Mouse (Mus musculus): Measurements from ENCODE around the gene Gm17482.
A peak's percentile ranks its signal among the peaks of the same experiment; 100 is the strongest.
"Not testable (repeated sequence)": the region's sequence is repeated elsewhere in the genome, so short reads cannot be mapped to it uniquely, and the experiment has no call there.

Gene Gm17482

DNA sequence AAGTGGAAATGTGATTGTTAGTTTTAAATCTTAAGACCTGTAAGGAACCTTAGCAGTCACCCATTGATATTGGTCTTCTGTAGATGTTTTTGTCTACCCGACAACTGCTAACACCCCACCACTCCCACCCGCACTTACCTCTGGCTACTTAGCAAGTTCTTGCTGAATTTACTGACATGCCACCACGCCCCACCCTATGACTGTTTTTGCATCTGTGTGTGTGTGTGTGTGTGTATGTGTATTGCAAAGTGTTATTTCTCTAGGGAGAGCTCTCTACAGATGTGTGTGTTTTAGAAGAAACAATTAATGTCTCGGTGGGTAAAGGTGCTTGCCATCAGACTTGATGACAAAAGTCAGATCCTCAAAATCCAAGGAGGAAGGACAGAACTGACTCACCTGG, at the start of gene Gm17482:
Gene Gm17482 (plus strand): TSS at position 301 of the 400 bp plus-strand sequence.
- no peak for DNase-seq

DNA sequence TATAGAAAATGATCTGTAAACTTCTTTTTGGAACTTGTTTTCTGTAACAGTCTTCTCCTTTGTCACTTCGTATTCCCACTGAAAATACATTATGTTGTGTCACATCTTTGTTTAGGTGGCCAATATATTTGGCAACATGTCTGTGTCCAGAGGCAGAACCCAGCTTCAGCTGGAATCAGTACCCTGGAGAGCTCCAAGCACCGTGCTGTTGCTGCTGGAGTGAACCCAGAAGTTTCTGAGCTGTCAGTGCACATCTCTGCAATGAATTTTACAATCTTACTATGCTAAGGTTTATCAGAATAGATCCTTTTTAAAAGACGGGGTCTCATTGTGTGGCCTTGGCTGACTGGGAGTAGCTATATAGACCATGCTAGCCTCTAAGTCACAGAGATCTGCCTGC, 48.3 kb upstream of the Gm17482 start:
- DNase-seq = no peak

DNA sequence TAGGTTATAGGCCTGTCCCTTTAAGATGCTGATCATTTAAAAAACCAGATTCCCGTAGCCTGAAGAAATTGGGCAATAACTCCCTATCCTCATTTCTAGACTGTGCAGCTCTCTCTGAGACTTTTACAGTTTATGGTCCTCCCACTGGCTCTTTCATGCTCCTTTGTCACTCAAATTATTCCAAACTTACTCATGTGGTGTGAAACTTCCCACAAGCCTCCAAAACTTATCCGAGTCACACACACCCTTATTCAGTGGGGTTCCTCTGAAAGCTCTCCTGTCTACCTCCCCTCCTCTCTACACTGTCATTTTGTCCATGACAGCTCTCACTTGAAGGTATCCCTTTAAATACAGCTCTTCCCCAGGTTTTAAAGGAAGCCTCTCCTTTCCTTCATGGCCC, 46.0 kb upstream of the Gm17482 start:
- DNase-seq = no peak

DNA sequence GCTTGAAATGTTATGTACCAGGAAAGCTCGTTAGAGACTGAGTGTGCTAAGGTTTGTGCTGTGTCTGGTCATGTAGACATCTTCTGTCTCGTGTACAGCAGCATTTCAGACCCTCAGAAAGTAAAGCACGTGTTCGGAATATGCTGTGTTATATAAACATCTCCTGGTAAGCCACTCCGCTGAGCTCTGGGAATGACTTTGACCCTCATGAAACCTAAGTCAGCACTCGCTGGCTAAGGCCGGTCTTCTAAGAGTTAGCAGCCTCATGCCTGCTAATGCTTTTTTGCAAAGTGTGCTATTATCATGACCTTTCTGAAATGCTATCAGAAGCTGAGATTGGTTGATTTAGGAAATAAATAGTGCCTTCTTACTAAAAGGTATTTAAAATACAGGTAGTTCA, 36.0 kb upstream of the Gm17482 start:
- no peak for DNase-seq

DNA sequence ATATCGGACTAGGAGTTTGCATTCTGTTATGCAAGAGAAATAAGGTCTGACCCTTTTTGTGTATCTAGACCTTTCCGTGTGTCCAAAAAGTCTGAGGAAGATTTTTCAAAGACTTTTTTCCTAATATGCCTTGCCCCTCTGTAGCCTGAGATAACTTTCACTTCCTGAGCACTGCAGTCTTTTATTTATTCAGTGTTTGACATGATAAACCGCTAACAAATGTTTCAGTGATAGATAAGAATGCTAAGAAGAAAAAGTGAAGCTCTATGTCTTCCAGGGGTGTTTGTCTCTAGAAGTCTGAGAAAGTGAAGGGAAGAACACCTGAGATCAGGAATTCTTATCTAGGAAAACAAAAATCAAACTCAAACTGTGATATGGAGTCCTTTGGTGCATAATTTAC, 26.4 kb upstream of the Gm17482 start:
- no peak for DNase-seq

DNA sequence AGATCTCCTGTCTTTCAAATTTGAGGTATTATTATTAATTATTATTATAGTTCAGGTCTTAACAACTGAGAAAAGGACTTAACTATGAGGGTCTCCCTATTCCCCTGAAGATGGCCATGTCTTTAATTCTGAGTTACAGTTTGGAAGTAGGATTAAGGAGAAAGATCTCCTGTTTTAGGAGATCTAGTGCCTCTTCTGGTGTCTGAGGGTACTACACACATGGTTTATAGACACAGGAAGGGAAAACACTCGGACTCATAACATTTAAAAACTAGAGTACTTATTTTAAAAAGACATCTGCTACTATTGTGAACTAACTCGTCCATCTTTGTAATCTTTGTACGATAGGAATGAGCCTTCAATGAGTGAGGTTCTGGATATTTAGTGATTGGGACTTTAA, 24.1 kb upstream of the Gm17482 start:
- DNase-seq = no peak

DNA sequence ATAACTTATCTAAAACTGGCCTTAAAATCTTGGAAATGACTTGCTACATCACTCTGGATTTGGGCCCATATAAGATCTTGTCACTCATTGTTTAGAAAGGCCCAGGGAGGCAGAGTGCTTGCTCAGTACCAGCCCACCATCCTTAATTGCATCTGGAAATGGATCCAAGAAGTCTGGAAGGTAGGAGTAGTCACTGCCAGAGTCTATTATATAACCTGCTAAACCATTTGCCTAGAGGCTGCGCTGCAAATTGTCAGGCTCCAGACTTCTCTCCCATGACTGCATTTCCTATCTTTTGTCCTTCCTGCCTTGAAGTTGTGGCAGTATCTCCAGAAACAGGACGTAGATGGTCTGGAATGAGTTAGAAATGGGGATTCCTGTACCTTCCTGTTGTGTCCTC, 17.0 kb upstream of the Gm17482 start:
- DNase-seq = no peak

DNA sequence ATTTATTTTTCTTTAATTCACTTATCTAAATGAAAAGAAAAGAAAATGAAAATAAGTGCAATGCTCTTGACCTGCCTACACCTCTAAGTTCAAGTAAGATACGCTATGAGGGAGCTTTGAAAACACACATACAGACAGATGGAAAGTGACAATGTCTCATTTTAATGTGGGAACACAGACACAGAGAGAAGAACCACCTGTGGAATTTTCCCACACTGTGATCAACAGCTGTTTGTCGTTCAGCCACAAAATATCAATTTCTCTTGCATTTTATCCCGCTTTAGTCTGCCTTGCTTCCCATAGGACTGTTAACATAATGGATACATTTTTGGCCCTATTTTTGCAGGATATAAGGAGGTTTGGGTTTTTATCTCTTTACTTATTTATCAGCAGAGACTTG, 16.3 kb upstream of the Gm17482 start:
- no peak for DNase-seq

DNA sequence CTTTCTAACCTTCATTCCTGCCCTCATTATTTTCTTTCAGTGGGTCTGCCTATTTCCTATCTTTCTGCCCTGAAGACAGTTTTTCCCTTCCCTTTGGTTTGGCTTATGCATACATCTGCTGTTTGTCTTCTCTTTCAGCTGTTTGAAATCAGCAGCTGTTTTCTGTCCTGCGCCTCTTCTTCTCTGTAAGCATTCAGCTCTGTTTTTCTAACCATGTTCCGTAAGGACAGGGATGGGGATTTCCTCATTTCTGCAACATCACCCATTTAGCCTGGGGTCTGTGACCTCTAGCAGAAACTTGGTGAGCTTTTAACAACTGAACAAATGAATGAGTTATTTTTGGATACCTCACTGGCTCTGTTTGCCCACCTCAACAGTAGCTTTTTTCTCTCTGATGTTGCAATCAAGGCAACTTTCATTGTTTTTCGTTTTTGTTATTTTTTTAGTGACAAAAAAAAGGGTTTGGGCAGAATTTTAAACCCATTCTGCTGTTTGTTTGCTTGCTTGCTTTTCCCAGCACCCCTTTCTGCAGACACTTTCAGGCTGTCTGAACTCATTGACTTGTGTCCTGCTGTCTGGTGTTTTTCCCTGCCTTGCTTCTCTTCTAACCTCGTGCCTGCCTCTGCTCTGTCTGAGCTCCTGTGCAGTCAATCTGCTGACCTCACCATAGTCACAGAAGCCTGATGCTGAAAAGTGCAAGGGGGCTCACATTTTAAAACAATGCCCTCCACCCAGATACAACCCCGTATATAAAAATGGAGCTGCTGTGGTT, 14.8 kb upstream of the Gm17482 start:
- DNase-seq = no peak

DNA sequence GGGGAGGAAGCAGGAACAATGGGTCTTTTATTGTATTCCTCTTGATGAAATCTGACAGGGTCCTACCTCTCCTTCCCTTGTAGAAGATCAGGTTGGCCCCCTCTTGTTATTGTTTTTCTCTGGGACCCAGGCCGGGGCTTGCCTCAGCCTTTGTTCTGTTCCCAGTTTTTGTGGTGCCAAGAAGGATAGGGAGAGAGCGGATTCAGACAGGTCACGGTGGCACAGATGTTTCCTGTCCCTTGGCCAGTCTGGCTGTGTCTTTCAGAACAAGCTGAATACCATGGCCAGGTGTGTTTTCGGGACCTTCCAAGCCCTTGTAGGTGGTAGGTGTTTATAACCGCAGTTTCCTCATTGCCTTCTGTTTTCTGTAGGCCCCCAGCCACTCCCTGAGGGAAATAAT, 14.0 kb upstream of the Gm17482 start:
- no peak for DNase-seq

DNA sequence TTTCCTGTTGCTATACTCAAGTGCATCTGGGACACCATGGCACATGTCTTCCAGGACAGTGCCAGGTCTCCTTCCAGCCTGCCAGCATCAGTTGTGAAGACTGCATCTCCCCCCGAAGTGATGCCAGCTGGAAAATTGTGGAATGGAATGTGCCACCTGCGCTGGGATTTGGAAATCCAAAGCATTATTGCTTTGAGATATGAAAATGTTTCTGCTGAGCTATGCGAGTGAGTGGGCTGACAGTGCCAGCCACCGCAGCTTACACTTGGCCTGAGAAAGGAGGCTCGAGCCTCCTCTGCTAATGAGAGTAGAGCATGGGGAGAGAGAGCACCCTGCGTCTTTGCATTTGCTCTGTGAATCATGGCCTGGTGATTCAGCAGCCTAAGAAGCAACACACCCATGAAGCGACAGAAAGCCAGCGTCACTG, 5.9 kb upstream of the Gm17482 start:
- peak; percentile 25 for DNase-seq

DNA sequence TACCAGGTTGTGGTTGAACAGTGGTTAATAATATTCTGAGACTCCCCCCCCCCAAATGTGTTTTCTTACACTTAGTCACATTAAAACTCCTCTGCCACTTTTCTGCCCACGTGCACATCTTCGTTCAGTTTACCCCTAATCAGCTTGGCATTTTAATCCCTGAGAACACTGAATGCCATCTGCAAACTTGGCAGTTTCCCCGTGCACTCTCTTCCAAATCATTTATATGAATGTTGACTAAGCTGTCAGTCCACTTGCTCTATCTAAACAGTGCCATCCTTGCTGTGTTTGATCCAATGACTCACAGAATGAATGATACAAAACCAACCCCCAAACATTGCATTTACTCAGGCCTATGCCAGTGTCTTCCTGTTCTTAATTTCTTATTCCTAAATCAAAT, 1.6 kb upstream of the Gm17482 start:
- DNase-seq = no peak

DNA sequence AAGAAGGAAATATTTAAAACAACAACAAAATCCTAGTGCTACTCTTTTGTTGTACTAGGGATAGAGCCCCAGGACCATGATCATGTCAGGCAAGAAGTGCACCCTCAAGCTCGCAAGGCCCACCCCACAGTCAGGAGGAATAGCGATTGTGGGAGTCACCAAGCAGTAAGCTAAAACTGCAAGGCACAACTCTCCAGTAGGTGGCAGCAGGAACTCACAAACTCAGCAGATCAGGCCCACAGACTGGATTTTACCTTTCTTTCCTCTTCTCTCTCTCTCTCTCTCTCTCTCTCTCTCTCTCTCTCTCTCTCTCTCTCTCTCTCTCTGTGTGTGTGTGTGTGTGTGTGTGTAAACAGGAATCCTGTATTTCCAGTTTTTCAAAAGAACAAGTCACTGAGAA, 386 bp downstream of the Gm17482 start:
- DNase-seq = peak; percentile 73

DNA sequence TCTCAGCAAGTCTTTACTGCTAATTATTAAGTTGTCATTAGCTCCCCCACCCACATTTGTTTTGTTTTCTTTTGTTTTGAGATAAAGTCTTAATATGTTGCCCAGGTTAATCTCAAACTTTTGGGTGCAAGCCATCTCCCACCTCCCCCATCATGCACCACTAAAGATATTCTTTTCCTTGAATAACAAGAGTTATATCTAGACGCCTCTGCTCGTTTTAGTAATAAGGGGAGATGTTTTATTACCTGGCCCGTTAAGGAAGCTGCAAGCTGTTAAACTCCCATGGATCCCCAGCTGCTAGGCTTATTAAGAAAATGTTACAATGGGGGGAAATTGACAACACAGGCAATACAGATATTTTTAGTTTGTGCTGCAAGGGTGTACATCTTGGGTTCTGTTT, 3.4 kb downstream of the Gm17482 start:
- DNase-seq = no peak

DNA sequence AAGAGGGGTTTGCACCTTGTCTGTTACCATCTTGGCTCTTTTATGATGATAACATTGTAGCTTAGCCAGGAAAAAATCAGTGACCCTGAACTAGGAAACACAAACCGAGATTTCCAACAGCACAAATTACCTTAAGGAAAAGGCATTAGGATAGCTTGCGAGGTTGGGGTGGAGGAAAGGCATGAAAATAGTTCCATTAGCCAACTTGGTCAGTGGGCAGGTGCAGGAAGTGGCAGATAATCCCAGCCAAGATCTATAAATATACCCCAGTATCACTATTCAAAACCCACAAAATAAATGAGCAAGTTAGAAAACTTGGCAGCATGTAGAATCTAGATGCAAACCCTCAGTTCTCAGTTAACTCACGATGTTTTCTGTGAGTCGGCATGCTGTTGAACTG, 4.7 kb downstream of the Gm17482 start:
- no peak for DNase-seq

DNA sequence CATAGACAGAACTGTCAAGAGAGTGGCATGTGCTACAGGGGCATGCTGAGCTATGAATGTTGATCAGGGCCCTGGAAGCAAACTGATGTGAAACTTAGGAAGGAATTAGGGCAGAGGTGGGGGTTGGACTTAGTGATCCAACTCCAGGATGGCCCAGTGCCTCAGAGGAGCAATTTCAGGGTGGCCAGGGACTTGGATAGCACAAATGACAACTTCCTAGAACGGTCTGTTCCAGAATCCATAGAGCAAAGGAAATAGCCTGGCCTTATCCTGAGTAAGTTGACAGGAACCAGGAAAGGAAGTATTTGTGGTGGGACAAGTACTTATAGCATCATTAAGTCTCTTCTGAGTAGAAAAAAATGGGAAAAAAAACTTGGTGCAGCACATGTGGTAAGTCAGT, 5.4 kb downstream of the Gm17482 start:
- no peak for DNase-seq

DNA sequence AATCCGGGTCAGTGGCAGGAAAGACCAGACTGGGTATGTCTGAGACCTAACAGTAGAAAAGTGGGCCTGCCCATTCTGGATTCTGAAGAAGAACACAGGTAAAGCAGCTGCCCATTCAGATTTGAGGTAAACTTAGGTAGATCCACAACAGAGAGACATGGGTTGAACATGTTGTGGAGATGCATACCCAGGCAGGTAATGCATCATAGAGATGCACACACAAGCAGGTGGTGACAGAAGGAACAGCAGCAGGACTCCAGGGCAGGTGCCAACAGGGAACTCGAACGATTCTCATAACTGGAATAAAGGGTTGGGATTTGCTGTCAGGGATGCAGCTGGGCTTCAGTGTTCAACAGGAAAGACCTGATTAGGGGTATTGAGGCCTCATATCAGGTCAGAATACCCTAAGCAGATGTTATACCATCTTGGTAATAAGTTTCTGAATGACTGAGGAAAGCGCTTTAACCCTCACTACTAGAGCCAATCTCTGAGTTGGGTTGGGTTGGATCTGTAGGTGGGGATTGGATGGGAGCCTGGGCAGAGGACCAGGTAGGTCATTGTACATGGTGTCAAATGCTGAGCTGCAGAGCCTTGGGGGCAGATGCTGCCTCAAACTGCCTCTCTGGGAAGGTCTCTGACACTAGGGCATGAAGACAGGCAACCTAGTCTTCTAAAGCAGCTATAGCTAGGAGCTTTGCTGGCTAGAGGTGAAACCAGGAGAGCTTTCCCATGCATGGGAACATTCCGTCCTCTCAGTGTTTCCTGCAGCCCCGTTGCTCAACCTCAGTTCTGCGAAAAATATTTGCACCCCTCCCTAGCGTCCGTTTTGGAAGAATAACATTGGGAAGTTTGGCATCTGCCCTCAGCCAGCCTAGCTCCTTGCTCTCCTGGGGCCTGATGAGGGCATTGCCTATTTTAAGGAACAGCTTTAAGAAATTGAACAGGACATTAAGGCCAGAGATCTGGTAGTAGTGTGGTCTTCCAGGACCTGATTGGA, 11.2 kb downstream of the Gm17482 start:
- no peak for DNase-seq

DNA sequence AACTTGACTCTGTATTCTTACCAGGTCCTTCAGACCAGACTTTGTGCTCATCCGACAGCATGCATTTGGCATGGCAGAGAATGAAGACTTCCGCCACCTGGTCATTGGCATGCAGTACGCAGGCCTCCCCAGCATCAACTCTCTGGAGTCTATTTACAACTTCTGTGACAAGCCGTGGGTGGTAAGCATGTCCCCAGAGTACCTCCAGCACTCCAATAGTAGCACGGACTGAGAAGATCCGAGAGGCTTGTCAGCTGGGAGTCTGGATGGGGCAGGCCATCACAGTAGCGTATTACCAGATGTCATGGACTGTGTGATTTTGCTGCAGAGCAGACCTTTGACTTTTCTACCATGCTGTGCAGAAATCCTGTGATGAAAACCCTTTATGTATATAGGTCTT, 12.2 kb downstream of the Gm17482 start:
- no peak for DNase-seq

DNA sequence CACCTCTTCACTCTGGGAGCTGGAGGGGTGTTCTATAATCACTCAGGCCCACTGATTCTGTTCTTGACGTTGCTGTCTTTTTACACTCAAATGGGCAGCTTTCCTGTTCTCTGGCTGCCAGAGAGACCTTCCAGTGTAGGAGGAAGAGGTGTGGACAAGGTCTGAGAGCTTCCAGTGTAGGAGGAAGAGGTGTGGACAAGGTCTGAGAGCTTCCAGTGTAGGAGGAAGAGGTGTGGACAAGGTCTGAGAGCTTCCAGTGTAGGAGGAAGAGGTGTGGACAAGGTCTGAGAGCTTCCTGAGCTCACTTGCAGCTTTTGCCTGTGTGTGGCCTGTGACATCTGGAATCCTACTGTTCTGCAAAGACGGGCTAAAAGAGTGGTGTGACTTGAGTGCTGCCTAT, 13.3 kb downstream of the Gm17482 start:
- DNase-seq = not testable (repeated sequence)

DNA sequence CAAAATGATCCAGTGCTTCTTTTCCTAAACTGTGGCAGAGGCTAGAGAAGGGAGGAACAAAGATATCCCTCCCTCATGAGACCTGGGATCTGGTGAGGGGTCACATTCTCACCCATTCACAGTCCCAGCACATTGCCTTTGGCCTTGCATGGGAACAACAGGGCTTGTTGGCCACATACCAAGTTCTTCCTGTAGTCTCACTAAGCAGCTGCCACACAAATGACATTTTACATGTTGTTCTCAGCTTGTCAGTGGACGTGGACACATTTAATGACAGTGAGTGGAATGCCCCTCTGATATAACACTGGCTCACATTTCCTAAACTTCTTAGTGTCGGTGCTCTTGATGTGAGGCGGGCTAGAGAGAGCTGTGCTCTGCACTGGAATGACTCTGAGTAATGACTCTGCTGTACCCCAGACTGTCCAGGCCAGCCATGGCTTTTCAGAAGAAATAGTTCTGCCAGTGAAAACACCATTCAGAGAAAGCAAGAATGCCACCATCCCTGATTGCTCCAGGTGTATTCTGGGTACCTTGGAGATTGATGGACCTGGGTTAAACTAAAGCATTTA, 14.1 kb downstream of the Gm17482 start:
- no peak for DNase-seq

DNA sequence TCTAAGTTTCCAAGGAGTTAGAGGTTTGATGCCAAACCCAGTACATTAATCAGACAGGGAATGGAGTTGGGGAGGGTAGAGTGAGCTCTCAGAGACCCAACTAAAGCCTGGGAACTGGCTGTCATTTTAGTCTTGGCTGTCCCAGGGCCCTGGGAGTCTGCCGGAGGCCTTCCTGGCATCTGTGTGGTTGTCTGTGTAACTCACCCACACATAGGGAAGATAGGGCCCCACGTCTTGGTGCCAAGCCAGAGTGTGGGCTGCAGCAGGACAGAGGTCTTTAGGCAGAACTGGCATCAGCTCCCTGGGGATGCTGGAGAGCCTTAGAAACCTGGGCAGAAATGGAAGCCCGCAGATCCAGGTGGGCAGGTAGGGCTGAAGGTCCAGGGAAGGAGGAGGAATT, 14.8 kb downstream of the Gm17482 start:
- no peak for DNase-seq

DNA sequence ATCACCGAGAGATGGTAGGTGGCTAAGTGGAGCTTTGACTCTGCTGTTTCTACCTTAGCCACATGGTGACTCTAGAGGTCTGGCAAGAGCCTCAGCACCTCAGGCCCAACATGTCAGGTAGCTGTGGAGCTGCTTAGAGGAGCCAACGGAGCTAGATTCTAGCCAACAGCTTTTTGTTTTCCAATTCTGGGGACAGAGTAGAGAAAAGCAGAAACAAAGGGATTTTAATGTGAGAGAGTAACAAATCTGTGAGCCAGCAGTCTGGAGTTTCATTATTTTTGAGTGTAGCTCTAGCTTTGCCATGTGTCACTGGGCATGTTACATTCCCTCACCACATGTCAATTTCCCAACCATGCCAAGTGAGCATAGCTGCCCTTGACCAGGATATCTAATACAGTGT, 17.1 kb downstream of the Gm17482 start:
- no peak for DNase-seq

DNA sequence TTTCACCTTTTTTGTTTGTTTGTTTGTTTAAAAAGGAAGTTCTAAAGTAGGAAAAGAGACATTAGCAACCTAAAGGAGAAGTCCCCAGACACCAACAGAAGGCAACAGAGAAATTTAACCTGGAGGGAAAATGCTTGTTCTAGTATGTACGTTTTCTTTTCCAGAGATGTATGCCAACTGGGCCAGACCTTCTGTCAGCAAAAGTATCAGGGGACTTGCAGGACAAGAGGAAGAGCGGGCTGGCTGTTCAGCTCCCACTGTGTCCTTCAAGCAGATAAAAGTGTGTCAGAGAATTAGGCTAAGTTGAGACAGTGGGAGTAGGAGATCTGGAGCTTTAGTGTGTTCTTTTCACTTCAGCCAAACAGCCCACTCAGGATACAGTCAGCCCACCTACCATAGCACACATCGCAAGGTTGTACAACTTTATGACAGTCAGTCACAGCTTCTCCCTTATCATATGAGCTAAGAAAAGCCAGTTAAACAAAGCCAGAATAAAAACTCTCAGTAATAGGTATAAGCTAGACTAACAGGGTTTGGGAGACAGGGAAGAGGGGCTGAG, 18.4 kb downstream of the Gm17482 start:
- DNase-seq = no peak

Data from right cerebral cortex, postnatal 14 days (tissue).